Mouse (Mus musculus): ENCODE results near the gene Fbxl13. TPM values are rescaled to one million over a fixed set of nuclear protein-coding genes. Genes with fewer than 3 reads are reported as not detected.

Gene Fbxl13
- polyA plus RNA-seq, 1 experiment from 2014 or later, result 0.39 TPM

- no peaks in the 10 kb centered on the region for H3K4me1 ChIP-seq
- H3K4me2 ChIP-seq, result no peak overlapping the region
- H3K4me3 ChIP-seq, result no peak overlapping the region
- no peaks in the 10 kb centered on the region for H3K27me3 ChIP-seq (replicated peaks)
- no peaks in the 10 kb centered on the region for H3K36me3 ChIP-seq (replicated peaks)
- ATAC-seq (replicated peaks), result no peak
- no peak overlapping the region for H3K27ac ChIP-seq
- H3K9ac ChIP-seq, result no peak overlapping the region
- 76% methylated on average over 3 of the region's 3 CpGs for WGBS
- no peaks in the 10 kb centered on the region for H3K9me3 ChIP-seq
Observed at GRCm38 (mm10) chr5:21556502-21556901, 88.9 kb downstream of the Fbxl13 start.

GRCm38 (mm10) chr5:21554732-21555131, 90.7 kb downstream of the Fbxl13 start:
- Histone ChIP-seq H3K36me3 (replicated peaks) (no peaks in the 10 kb centered on the region), H3K4me3 (no peak overlapping the region), H3K4me1 (no peaks in the 10 kb centered on the region), H3K9ac (no peak overlapping the region), H3K4me2 (no peak overlapping the region), H3K27ac (no peak overlapping the region), H3K27me3 (replicated peaks) (no peaks in the 10 kb centered on the region), H3K9me3 (no peaks in the 10 kb centered on the region)
- 86% methylated on average over 1 of the region's 1 CpGs for WGBS
- no peak for ATAC-seq (replicated peaks)

GRCm38 (mm10) chr5:21553685-21554084, 91.7 kb downstream of the Fbxl13 start:
- Histone ChIP-seq H3K9ac (no peak overlapping the region), H3K4me1 (no peaks in the 10 kb centered on the region), H3K36me3 (replicated peaks) (no peaks in the 10 kb centered on the region), H3K4me3 (no peak overlapping the region), H3K9me3 (no peaks in the 10 kb centered on the region), H3K27me3 (replicated peaks) (no peaks in the 10 kb centered on the region), H3K4me2 (no peak overlapping the region), H3K27ac (no peak overlapping the region)
- WGBS, result 88% methylated on average over 4 of the region's 4 CpGs
- no peak for ATAC-seq (replicated peaks)

- no peak for ATAC-seq (replicated peaks)
- no peaks in the 10 kb centered on the region for H3K36me3 ChIP-seq (replicated peaks)
- H3K4me2 ChIP-seq, result no peak overlapping the region
- no peak overlapping the region for H3K4me3 ChIP-seq
- 91% methylated on average over 8 of the region's 8 CpGs for WGBS
- H3K9ac ChIP-seq, result no peak overlapping the region
- H3K27ac ChIP-seq, result no peak overlapping the region
- no peaks in the 10 kb centered on the region for H3K4me1 ChIP-seq
- no peaks in the 10 kb centered on the region for H3K27me3 ChIP-seq (replicated peaks)
- H3K9me3 ChIP-seq, result no peaks in the 10 kb centered on the region
Observed at GRCm38 (mm10) chr5:21547005-21547404, 98.4 kb downstream of the Fbxl13 start.

GRCm38 (mm10) chr5:21545786-21546185, 99.6 kb downstream of the Fbxl13 start:
- H3K4me3 ChIP-seq, result no peak overlapping the region
- no peaks in the 10 kb centered on the region for H3K36me3 ChIP-seq (replicated peaks)
- H3K9me3 ChIP-seq, result no peaks in the 10 kb centered on the region
- H3K4me2 ChIP-seq, result no peak overlapping the region
- no peak overlapping the region for H3K27ac ChIP-seq
- 79% methylated on average over 4 of the region's 4 CpGs for WGBS
- no peaks in the 10 kb centered on the region for H3K4me1 ChIP-seq
- no peak overlapping the region for H3K9ac ChIP-seq
- H3K27me3 ChIP-seq (replicated peaks), result no peaks in the 10 kb centered on the region
- ATAC-seq (replicated peaks), result no peak

- no peaks in the 10 kb centered on the region for H3K9me3 ChIP-seq
- H3K4me1 ChIP-seq, result no peaks in the 10 kb centered on the region
- H3K4me2 ChIP-seq, result no peak overlapping the region
- ATAC-seq (replicated peaks), result no peak
- no peaks in the 10 kb centered on the region for H3K27me3 ChIP-seq (replicated peaks)
- H3K4me3 ChIP-seq, result no peak overlapping the region
- no peaks in the 10 kb centered on the region for H3K36me3 ChIP-seq (replicated peaks)
- H3K27ac ChIP-seq, result no peak overlapping the region
- no peak overlapping the region for H3K9ac ChIP-seq
Observed at GRCm38 (mm10) chr5:21545227-21545626, 100.2 kb downstream of the Fbxl13 start.

- ATAC-seq (replicated peaks), result no peak
- Histone ChIP-seq H3K4me2 (no peak overlapping the region), H3K9ac (no peak overlapping the region), H3K4me3 (no peak overlapping the region), H3K27ac (no peak overlapping the region), H3K4me1 (no peaks in the 10 kb centered on the region), H3K9me3 (no peaks in the 10 kb centered on the region), H3K27me3 (replicated peaks) (no peaks in the 10 kb centered on the region), H3K36me3 (replicated peaks) (no peaks in the 10 kb centered on the region)
- 72% methylated on average over 3 of the region's 3 CpGs for WGBS
Observed at GRCm38 (mm10) chr5:21544821-21545220, 100.6 kb downstream of the Fbxl13 start.

GRCm38 (mm10) chr5:21543409-21544201, 101.8 kb downstream of the Fbxl13 start, which contains the start of gene Lrrc17:
Lrrc17 (plus strand) TSS chr5:21543559.
- Histone ChIP-seq H3K4me1 (no peaks in the 10 kb centered on the region), H3K9me3 (no peaks in the 10 kb centered on the region), H3K4me2 (no peak within 1 kb of the TSS), H3K9ac (no peak within 1 kb of the TSS), H3K27me3 (replicated peaks) (no peaks in the 10 kb centered on the region), H3K36me3 (replicated peaks) (no peaks in the 10 kb centered on the region), H3K27ac (no peak within 1 kb of the TSS), H3K4me3 (no peak within 1 kb of the TSS)
- peak; percentile 48; the same call in 1 of the 2 replicates for ATAC-seq (replicated peaks)
- 59% methylated on average over 17 of the region's 17 CpGs for WGBS

GRCm38 (mm10) chr5:21542226-21542625, 103.2 kb downstream of the Fbxl13 start:
- H3K27me3 ChIP-seq (replicated peaks), result no peaks in the 10 kb centered on the region

GRCm38 (mm10) chr5:21532921-21533320, 112.5 kb downstream of the Fbxl13 start:
- no peak overlapping the region for H3K27ac ChIP-seq
- 84% methylated on average over 5 of the region's 5 CpGs for WGBS
- H3K9me3 ChIP-seq, result no peaks in the 10 kb centered on the region
- no peak overlapping the region for H3K4me2 ChIP-seq
- ATAC-seq (replicated peaks), result no peak
- no peaks in the 10 kb centered on the region for H3K27me3 ChIP-seq (replicated peaks)
- H3K9ac ChIP-seq, result no peak overlapping the region
- H3K4me3 ChIP-seq, result no peak overlapping the region
- no peaks in the 10 kb centered on the region for H3K4me1 ChIP-seq
- H3K36me3 ChIP-seq (replicated peaks), result no peaks in the 10 kb centered on the region

More at GRCm38 (mm10) chr5:21542226-21542625, 103.2 kb downstream of the Fbxl13 start:
- H3K4me2 ChIP-seq, result no peak overlapping the region
- no peak overlapping the region for H3K27ac ChIP-seq
- no peak overlapping the region for H3K4me3 ChIP-seq
- H3K9me3 ChIP-seq, result no peaks in the 10 kb centered on the region
- no peaks in the 10 kb centered on the region for H3K36me3 ChIP-seq (replicated peaks)
- ATAC-seq (replicated peaks), result no peak
- 81% methylated on average over 4 of the region's 4 CpGs for WGBS
- no peaks in the 10 kb centered on the region for H3K4me1 ChIP-seq
- H3K9ac ChIP-seq, result no peak overlapping the region

- 83% methylated on average over 2 of the region's 2 CpGs for WGBS
- no peak overlapping the region for H3K9ac ChIP-seq
- no peak overlapping the region for H3K27ac ChIP-seq
- no peak overlapping the region for H3K4me3 ChIP-seq
- H3K4me2 ChIP-seq, result no peak overlapping the region
- no peak for ATAC-seq (replicated peaks)
- no peaks in the 10 kb centered on the region for H3K27me3 ChIP-seq (replicated peaks)
- no peaks in the 10 kb centered on the region for H3K9me3 ChIP-seq
- H3K4me1 ChIP-seq, result no peaks in the 10 kb centered on the region
- no peaks in the 10 kb centered on the region for H3K36me3 ChIP-seq (replicated peaks)
Observed at GRCm38 (mm10) chr5:21532126-21532525, 113.3 kb downstream of the Fbxl13 start.

- ATAC-seq (replicated peaks), result no peak
- no peaks in the 10 kb centered on the region for H3K9me3 ChIP-seq
- no peaks in the 10 kb centered on the region for H3K4me1 ChIP-seq
- WGBS, result 92% methylated on average over 8 of the region's 8 CpGs
- no peak overlapping the region for H3K4me3 ChIP-seq
- no peaks in the 10 kb centered on the region for H3K27me3 ChIP-seq (replicated peaks)
- no peaks in the 10 kb centered on the region for H3K36me3 ChIP-seq (replicated peaks)
- H3K4me2 ChIP-seq, result no peak overlapping the region
- H3K9ac ChIP-seq, result no peak overlapping the region
- no peak overlapping the region for H3K27ac ChIP-seq
Observed at GRCm38 (mm10) chr5:21529110-21529720, 116.2 kb downstream of the Fbxl13 start.

All from midbrain, embryonic 15.5 days (tissue).